Mouse (Mus musculus) midbrain, embryonic 14.5 days (tissue): ENCODE measurements at regions not wholly inside any gene's neighbourhood (a gene's known extent, or its start where the extent isn't known, plus 50 kb on each side); places are given as distances from the start of the nearest gene placed in this dataset.

ENCODE experiments used
- ATAC-seq: fragments of 200-750 bp; cut with Nextera tagmentation; 2 replicates; pipeline ENCODE4 v1.8.0; 2017; ENCODE audit warnings: moderate number of reproducible peaks, moderate library complexity; ENCODE audit not compliant: low FRiP score, low TSS enrichment
- DNase-seq: peaks from one replicate; pipeline ENCODE4 v3.0.0-alpha.2; 2015
- H3K27ac ChIP-seq: fragments of 300-500 bp; sonication (generic); replicated peaks from 2 replicates; pipeline ENCODE4 v1.5.1; 2014; ENCODE audit warnings: mild to moderate bottlenecking, low read depth, low read length, moderate library complexity
- H3K27me3 ChIP-seq: fragments of 300-500 bp; sonication (generic); 2 replicates; pipeline ENCODE4 v1.6.1; 2014; ENCODE audit warnings: low read length, control low read depth, mixed read lengths; ENCODE audit not compliant: control insufficient read depth, insufficient read depth
- H3K36me3 ChIP-seq: fragments of 300-500 bp; sonication (generic); 2 replicates; pipeline ENCODE4 v1.6.1; 2014; ENCODE audit warnings: low read length, control low read depth; ENCODE audit not compliant: control insufficient read depth, insufficient read depth
- H3K4me1 ChIP-seq: fragments of 300-500 bp; sonication (generic); 2 replicates; pipeline ENCODE4 v1.6.1; 2014; ENCODE audit warnings: mild to moderate bottlenecking, antibody characterized with exemption, low read length, control low read depth; ENCODE audit not compliant: control insufficient read depth, insufficient read depth
- H3K4me2 ChIP-seq: fragments of 300-500 bp; sonication (generic); 2 replicates; pipeline ENCODE4 v1.6.1; 2014; ENCODE audit warnings: mild to moderate bottlenecking, low read length, moderate library complexity
- H3K4me3 ChIP-seq: fragments of 300-500 bp; sonication (generic); replicated peaks from 2 replicates; pipeline ENCODE4 v1.5.1; 2014; ENCODE audit warnings: low read depth, low read length
- H3K9ac ChIP-seq: fragments of 300-500 bp; sonication (generic); replicated peaks from 2 replicates; pipeline ENCODE4 v1.6.1; 2014; ENCODE audit warnings: mild to moderate bottlenecking, low read length, moderate library complexity
- H3K9me3 ChIP-seq: fragments of 300-500 bp; sonication (generic); 2 replicates; pipeline ENCODE4 v1.6.1; 2016; ENCODE audit warnings: low read length, control low read depth, mixed read lengths; ENCODE audit not compliant: control insufficient read depth
- WGBS: fragments of 180-500 bp; shearing (Covaris S2); extraction: QIAGEN DNeasy Blood & Tissue Kit; methylation state at CpG from one replicate; pipeline ENCODE4 v1.1.7; 2014; 5-methylcytosine and 5-hydroxymethylcytosine counted together

DNA sequence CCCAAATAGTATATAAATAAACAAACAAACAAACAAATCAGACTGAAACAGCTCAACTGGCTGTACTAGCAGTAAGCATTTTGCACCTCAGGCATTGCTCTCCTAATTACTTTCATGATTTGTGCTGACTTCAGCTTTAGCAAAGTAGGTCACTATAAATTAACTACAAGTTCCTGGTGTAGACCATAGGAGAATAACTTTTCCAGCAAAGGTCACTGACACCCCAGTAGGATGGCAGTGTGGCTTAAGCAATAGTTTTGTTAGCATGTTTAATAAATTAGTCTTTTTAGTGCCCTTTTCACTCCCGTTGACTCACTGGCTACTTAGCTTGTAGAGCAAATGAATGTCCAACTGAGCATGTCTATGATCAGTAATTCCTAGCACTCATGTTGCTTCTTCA is 304.6 kb downstream of the G6pd2 start:
- H3K4me1 ChIP-seq: no peaks in the 10 kb centered on the region
- H3K4me2 ChIP-seq: no peak overlapping the region
- no peak overlapping the region for H3K27ac ChIP-seq
- no peak overlapping the region for H3K4me3 ChIP-seq
- no peak for DNase-seq
- no peak for ATAC-seq
- H3K36me3 ChIP-seq: no peaks in the 10 kb centered on the region
- WGBS: 92% methylated on average over 1 of the region's 1 CpGs
- no peak overlapping the region for H3K9ac ChIP-seq
- no peaks in the 10 kb centered on the region for H3K27me3 ChIP-seq
- H3K9me3 ChIP-seq: no peaks in the 10 kb centered on the region

GRCm38 (mm10) chr5:62113664-62114063 is 305.0 kb downstream of the G6pd2 start:
- Histone ChIP-seq H3K27ac (no peak overlapping the region), H3K36me3 (no peaks in the 10 kb centered on the region), H3K4me3 (no peak overlapping the region), H3K4me2 (no peak overlapping the region), H3K9ac (no peak overlapping the region), H3K27me3 (no peaks in the 10 kb centered on the region), H3K9me3 (no peaks in the 10 kb centered on the region), H3K4me1 (no peaks in the 10 kb centered on the region)
- WGBS: 92% methylated on average over 1 of the region's 1 CpGs
- ATAC-seq (no peak), DNase-seq (no peak)

DNA sequence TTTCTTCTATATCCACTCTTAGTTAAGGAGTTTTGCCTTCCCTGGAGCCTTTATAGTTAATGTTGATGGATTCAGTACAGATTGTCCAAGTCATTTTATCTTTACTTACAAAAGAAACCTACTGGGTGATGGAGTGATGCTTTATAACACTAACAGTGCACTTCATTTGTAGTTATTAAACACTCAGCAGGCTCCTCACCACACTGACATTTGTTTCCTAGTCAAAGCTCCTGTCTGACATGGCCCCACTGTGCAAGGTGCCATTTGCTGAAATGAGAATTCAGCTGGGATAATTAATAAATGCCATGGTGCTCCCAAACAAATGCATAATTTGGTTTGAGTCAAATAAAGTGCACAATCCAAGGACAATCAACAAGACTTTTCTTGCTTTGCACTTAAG is 336.6 kb downstream of the G6pd2 start:
- ATAC-seq (no peak), DNase-seq (no peak)
- Histone ChIP-seq H3K27ac (no peak overlapping the region), H3K4me3 (no peak overlapping the region), H3K9me3 (no peaks in the 10 kb centered on the region), H3K4me1 (no peaks in the 10 kb centered on the region), H3K36me3 (no peaks in the 10 kb centered on the region), H3K27me3 (no peaks in the 10 kb centered on the region), H3K9ac (no peak overlapping the region), H3K4me2 (no peak overlapping the region)

- H3K27ac ChIP-seq: no peak overlapping the region
- H3K4me1 ChIP-seq: no peaks in the 10 kb centered on the region
- no peak overlapping the region for H3K4me2 ChIP-seq
- DNase-seq (no peak), ATAC-seq (no peak)
- no peak overlapping the region for H3K9ac ChIP-seq
- no peak overlapping the region for H3K4me3 ChIP-seq
- H3K9me3 ChIP-seq: no peaks in the 10 kb centered on the region
- no peaks in the 10 kb centered on the region for H3K27me3 ChIP-seq
- no peaks in the 10 kb centered on the region for H3K36me3 ChIP-seq
Observed at GRCm38 (mm10) chr5:62147399-62147798, 338.8 kb downstream of the G6pd2 start.

DNA sequence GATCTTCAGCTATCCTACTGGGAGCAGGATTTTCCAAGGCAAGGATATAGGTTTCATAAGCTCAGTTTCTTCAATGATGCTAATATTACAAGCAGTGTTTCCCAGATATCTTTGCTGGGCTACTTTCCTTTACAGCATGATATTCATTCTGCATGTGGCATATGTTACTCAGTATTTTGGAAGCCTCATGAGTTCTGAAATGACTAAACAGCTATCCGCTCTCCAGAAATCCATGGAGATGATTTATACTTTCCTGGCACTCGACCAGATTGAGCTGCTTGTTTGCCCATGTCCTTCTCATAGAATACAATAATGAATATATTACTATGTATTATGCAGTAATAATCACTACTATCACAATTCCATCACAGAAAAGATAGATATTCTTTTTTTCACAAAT is 351.9 kb downstream of the G6pd2 start:
- Histone ChIP-seq H3K36me3 (no peaks in the 10 kb centered on the region), H3K4me2 (no peak overlapping the region), H3K9ac (no peak overlapping the region), H3K27ac (no peak overlapping the region), H3K27me3 (no peaks in the 10 kb centered on the region), H3K4me3 (no peak overlapping the region), H3K4me1 (no peaks in the 10 kb centered on the region), H3K9me3 (no peaks in the 10 kb centered on the region)
- ATAC-seq (no peak), DNase-seq (no peak)
- 73% methylated on average over 2 of the region's 2 CpGs for whole genome bisulfite sequencing

GRCm38 (mm10) chr5:62192073-62192472 is 383.5 kb downstream of the G6pd2 start:
- H3K36me3 ChIP-seq: no peaks in the 10 kb centered on the region
- no peaks in the 10 kb centered on the region for H3K4me1 ChIP-seq
- no peaks in the 10 kb centered on the region for H3K9me3 ChIP-seq
- DNase-seq (no peak), ATAC-seq (no peak)
- no peak overlapping the region for H3K27ac ChIP-seq
- no peak overlapping the region for H3K9ac ChIP-seq
- H3K4me3 ChIP-seq: no peak overlapping the region
- no peaks in the 10 kb centered on the region for H3K27me3 ChIP-seq
- H3K4me2 ChIP-seq: no peak overlapping the region
- 86% methylated on average over 2 of the region's 2 CpGs for WGBS

DNA sequence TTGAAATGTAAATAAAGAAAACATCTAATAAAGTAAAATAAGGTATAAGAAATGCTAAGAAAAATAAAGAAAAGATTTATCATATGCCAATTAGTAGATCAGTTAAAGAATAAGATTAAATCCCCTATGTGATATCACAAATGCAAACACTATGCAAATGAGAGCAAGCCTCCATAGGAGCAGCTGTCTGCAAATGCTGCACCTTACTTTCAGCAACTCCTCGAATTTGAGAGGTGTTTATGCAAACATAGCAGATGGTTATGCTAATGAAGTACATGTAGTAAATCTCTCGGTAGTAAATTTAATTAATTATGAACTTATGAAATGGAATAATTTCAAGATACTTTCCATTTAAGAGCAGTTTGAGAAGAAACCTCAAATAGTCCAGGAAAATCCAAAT is 396.8 kb downstream of the G6pd2 start:
- Histone ChIP-seq H3K9ac (no peak overlapping the region), H3K36me3 (no peaks in the 10 kb centered on the region), H3K4me3 (no peak overlapping the region), H3K27me3 (no peaks in the 10 kb centered on the region), H3K4me2 (no peak overlapping the region), H3K4me1 (no peaks in the 10 kb centered on the region), H3K27ac (no peak overlapping the region), H3K9me3 (no peaks in the 10 kb centered on the region)
- WGBS: 28% methylated on average over 2 of the region's 2 CpGs
- ATAC-seq (peak; percentile 58; the same call in 1 of the 2 replicates), DNase-seq (peak; percentile 8)
